Comparison of ENCODE assay signal across 9 mouse cellular contexts in the genomic region with DNA sequence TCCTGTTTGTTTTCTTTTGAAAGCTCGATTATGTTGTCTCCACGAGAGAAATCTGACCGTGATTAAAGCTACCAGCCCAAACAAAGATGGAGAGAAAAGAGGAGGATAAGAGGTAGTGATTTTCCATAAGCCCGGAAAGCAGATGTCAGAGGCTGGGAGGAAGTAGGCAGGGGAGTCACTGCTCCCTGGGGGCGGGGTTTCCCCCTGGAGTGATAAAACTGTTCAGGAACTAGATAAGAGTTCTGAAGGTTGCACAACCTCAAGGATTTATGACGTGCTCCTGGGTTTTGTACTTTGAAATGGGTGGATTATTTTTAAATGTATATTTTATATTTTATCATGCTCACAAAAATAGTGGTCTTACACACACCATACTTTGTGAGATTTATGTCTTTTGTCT. TPM values are rescaled to one million over a fixed set of nuclear protein-coding genes. Genes with fewer than 3 reads are reported as not detected.
DNase-seq lines count a peak whose midpoint lies in the region; ATAC-seq and TF ChIP-seq lines count a peak whose summit lies in the region.
"Had no signal": no experiment of that assay in that cellular context is flagged by ENCODE, and none has a peak within 500 bp of the region (broad histone marks: within the 10 kb centered on the region; RNA-seq: fewer than 3 reads in every experiment).

No protein-coding gene starts in this region.

- 13% methylated on average over 6 of the region's 6 CpGs for WGBS in lung, postnatal 0 days
- 66% methylated on average over 6 of the region's 6 CpGs for WGBS in hindbrain, embryonic 16.5 days

- peak; percentile 83 for ATAC-seq in granulocyte monocyte progenitor cell, adult 5-6 weeks (replicated peaks; ENCODE audit: poor library complexity, severe bottlenecking)
- ATAC-seq in lung, postnatal 0 days = peak; percentile 45
- ATAC-seq in hindbrain, embryonic 16.5 days = no peak

- no peak overlapping the region for H3K9ac ChIP-seq in lung, postnatal 0 days (replicated peaks; ENCODE audit: low read depth)
- H3K9ac ChIP-seq in hindbrain, embryonic 16.5 days (ENCODE audit: low read depth, low read length) = no peak overlapping the region

- peak; percentile 67 for TF ChIP-seq EP300 in lung, postnatal 0 days (IDR thresholded peaks at IDR 0.05)

- H3K9me3 ChIP-seq in lung, postnatal 0 days (ENCODE audit: low read length) = no peaks in the 10 kb centered on the region
- H3K9me3 ChIP-seq in hindbrain, embryonic 16.5 days (ENCODE audit: control insufficient read depth, low read length) = peaks cover 5% of the 10 kb centered on the region; the same call in 1 of the 2 replicates
- H3K9me3 ChIP-seq: midbrain, embryonic 10.5 days had no signal

- no peak for TF ChIP-seq CTCF in lung, postnatal 0 days (IDR thresholded peaks at IDR 0.05)

- peak; percentile 49 for DNase-seq in ZHBTc4 (ENCODE audit: low read depth, low spot score)
- DNase-seq in kidney, adult 18-20 months = peak; percentile 53
- DNase-seq in lung, postnatal 0 days (ENCODE audit: low spot score) = peak; percentile 84
- no peak for DNase-seq in cerebellum, postnatal 4 days (ENCODE audit: low spot score in 2 of 2)
- no peak for DNase-seq in left cerebral cortex, adult 11 months (ENCODE audit: low spot score)
- DNase-seq in layer of hippocampus, postnatal 14 days (ENCODE audit: low spot score in 2 of 2) = no peak

- no peaks in the 10 kb centered on the region for H3K27me3 ChIP-seq in lung, postnatal 0 days (replicated peaks; ENCODE audit: insufficient read depth, low read length)
- H3K27me3 ChIP-seq in hindbrain, embryonic 16.5 days (replicated peaks; ENCODE audit: control insufficient read depth, insufficient read depth, low read length) = no peaks in the 10 kb centered on the region; the same call in 1 of the 2 replicates

- no peak overlapping the region for H3K4me3 ChIP-seq in lung, postnatal 0 days (ENCODE audit: low read depth, low read length)
- H3K4me3 ChIP-seq in hindbrain, embryonic 16.5 days (ENCODE audit: low read length) = no peak overlapping the region
- H3K4me3 ChIP-seq: midbrain, embryonic 10.5 days had no signal

- H3K4me2 ChIP-seq in lung, postnatal 0 days (replicated peaks; ENCODE audit: low read depth, low read length) = no peak overlapping the region
- no peak overlapping the region for H3K4me2 ChIP-seq in hindbrain, embryonic 16.5 days (ENCODE audit: low read length)

- H3K27ac ChIP-seq in lung, postnatal 0 days (ENCODE audit: low read length) = peak overlapping the region; percentile 22; the same call in 1 of the 2 replicates
- H3K27ac ChIP-seq in hindbrain, embryonic 16.5 days (ENCODE audit: low read depth, low read length) = no peak overlapping the region
- H3K27ac ChIP-seq: midbrain, embryonic 10.5 days had no signal

- no peaks in the 10 kb centered on the region for H3K36me3 ChIP-seq in lung, postnatal 0 days (ENCODE audit: insufficient read depth, low read length)
- H3K36me3 ChIP-seq in hindbrain, embryonic 16.5 days (ENCODE audit: control insufficient read depth, insufficient read depth, low read length) = no peaks in the 10 kb centered on the region
- H3K36me3 ChIP-seq: midbrain, embryonic 10.5 days had no signal

- H3K4me1 ChIP-seq in lung, postnatal 0 days (ENCODE audit: insufficient read depth, low read depth, low read length) = no peaks in the 10 kb centered on the region
- peaks cover 7% of the 10 kb centered on the region for H3K4me1 ChIP-seq in hindbrain, embryonic 16.5 days (ENCODE audit: control insufficient read depth, insufficient read depth, low read depth, low read length)

RNA-seq across cellular contexts. Expression of a gene that starts 8.4 kb away (rescaled TPM):
- 4.7 and 6.8 TPM in 2 replicates for total RNA-seq in granulocyte monocyte progenitor cell, adult 5-6 weeks (2014; fragmentation: Nextera tagmentation)
- 0.62 and 0.90 TPM in 2 replicates for total RNA-seq in granulocyte monocyte progenitor cell, adult 5-6 weeks (2017)
- polyA plus RNA-seq in lung, postnatal 0 days (2015; fragmentation: Nextera tagmentation; extraction: Ambion mirVana) = 19.7 and 21.5 TPM in 2 replicates
- 6.0 and 7.2 TPM in 2 replicates for polyA plus RNA-seq in hindbrain, embryonic 16.5 days (2015; fragmentation: Nextera tagmentation; extraction: Ambion mirVana)
- total RNA-seq in layer of hippocampus, postnatal 14 days (2021) = 100 to 1,000 TPM; 573 to 577 TPM

RNA-seq across cellular contexts. Expression of a gene that starts 58.4 kb away (rescaled TPM):
- total RNA-seq in granulocyte monocyte progenitor cell, adult 5-6 weeks (2014; fragmentation: Nextera tagmentation) = not detected in 2 replicates
- total RNA-seq in granulocyte monocyte progenitor cell, adult 5-6 weeks (2017) = not detected in 2 replicates
- 82.5 and 88.3 TPM in 2 replicates for polyA plus RNA-seq in lung, postnatal 0 days (2015; fragmentation: Nextera tagmentation; extraction: Ambion mirVana)
- polyA plus RNA-seq in hindbrain, embryonic 16.5 days (2015; fragmentation: Nextera tagmentation; extraction: Ambion mirVana) = 38.5 and 39.8 TPM in 2 replicates
- 100 to 1,000 TPM; 162 to 171 TPM for total RNA-seq in layer of hippocampus, postnatal 14 days (2021)

Comparison
In these comparisons a context has a peak if more than half of its experiments do, and no peak if none do; other contexts are left out.
1. DNase-seq: peak in ZHBTc4 (single experiment), kidney, adult 18-20 months (single experiment) and lung, postnatal 0 days (single experiment); none in cerebellum, postnatal 4 days (0 of 2), left cerebral cortex, adult 11 months (single experiment) and layer of hippocampus, postnatal 14 days (0 of 2).
2. RNA of a gene that starts 8.4 kb away (total RNA-seq): 573 to 577 TPM in layer of hippocampus, postnatal 14 days; 0.62 to 6.8 TPM in granulocyte monocyte progenitor cell, adult 5-6 weeks; every median in the first group is over 10 times any median in the second.
3. RNA of a gene that starts 58.4 kb away (total RNA-seq): 162 to 171 TPM in layer of hippocampus, postnatal 14 days; not detected in granulocyte monocyte progenitor cell, adult 5-6 weeks; every median in the first group is over 100 times any median in the second.